Mouse (Mus musculus): Measurements from ENCODE around the gene Hist1h3f. TPM values are rescaled to one million over a fixed set of nuclear protein-coding genes. Genes with fewer than 3 reads are reported as not detected.
"Not testable (repeated sequence)": the region's sequence is repeated elsewhere in the genome, so short reads cannot be mapped to it uniquely, and the experiment has no call there.

Gene Hist1h3f
- polyA plus RNA-seq, 1 experiment from 2014 or later = 0.94 TPM

GRCm38 (mm10) chr13:23572218-23573033 is 28.6 kb downstream of the Hist1h3f start:
- peak overlapping the region; percentile 94 for H3K27ac ChIP-seq (ENCODE audit: low read length)
- peak overlapping the region; percentile 27 for H3K4me3 ChIP-seq (ENCODE audit: low read depth, low read length)
- no peaks in the 10 kb centered on the region for H3K9me3 ChIP-seq (ENCODE audit: control insufficient read depth, low read depth, low read length)
- H3K27me3 ChIP-seq (ENCODE audit: control insufficient read depth, insufficient read depth, low read length) = no peaks in the 10 kb centered on the region
- WGBS = 23% methylated on average over 2 of the region's 2 CpGs
- H3K4me1 ChIP-seq (ENCODE audit: control insufficient read depth, insufficient read depth, low read length) = peaks cover 7% of the 10 kb centered on the region; the same call in 1 of the 2 replicates
- ATAC-seq (ENCODE audit: insufficient number of reproducible peaks, insufficient read depth, low FRiP score, low read depth) = no peak
- H3K9ac ChIP-seq (replicated peaks; ENCODE audit: low read depth, low read length) = peak overlapping the region; percentile 22
- H3K36me3 ChIP-seq (ENCODE audit: control insufficient read depth, insufficient read depth, low read length) = no peaks in the 10 kb centered on the region
- peak overlapping the region; percentile 41 for H3K4me2 ChIP-seq (replicated peaks; ENCODE audit: low read depth, low read length)

GRCm38 (mm10) chr13:23573034-23573897 is 29.4 kb downstream of the Hist1h3f start:
- not testable (repeated sequence) for H3K9me3 ChIP-seq (ENCODE audit: control insufficient read depth, low read depth, low read length); H3K4me1 ChIP-seq (ENCODE audit: control insufficient read depth, insufficient read depth, low read length); ATAC-seq (ENCODE audit: insufficient number of reproducible peaks, insufficient read depth, low FRiP score, low read depth); H3K27me3 ChIP-seq (ENCODE audit: control insufficient read depth, insufficient read depth, low read length); H3K36me3 ChIP-seq (ENCODE audit: control insufficient read depth, insufficient read depth, low read length)
- Histone ChIP-seq H3K9ac (replicated peaks; ENCODE audit: low read depth, low read length) (peak overlapping the region; percentile 22), H3K4me2 (replicated peaks; ENCODE audit: low read depth, low read length) (peak overlapping the region; percentile 41), H3K4me3 (ENCODE audit: low read depth, low read length) (peak overlapping the region; percentile 27), H3K27ac (ENCODE audit: low read length) (peak overlapping the region; percentile 94)
- WGBS = 6% methylated on average over 18 of the region's 20 CpGs

GRCm38 (mm10) chr13:23573898-23574524 is 30.2 kb downstream of the Hist1h3f start, which contains the start of the genes Hist1h2bf and Hist1h2ad:
Gene Hist1h2bf, minus strand, starts transcription at chr13:23574196.
Gene Hist1h2ad, plus strand, starts transcription at chr13:23574381.
- H3K27me3 ChIP-seq (ENCODE audit: control insufficient read depth, insufficient read depth, low read length); H3K36me3 ChIP-seq (ENCODE audit: control insufficient read depth, insufficient read depth, low read length); H3K4me1 ChIP-seq (ENCODE audit: control insufficient read depth, insufficient read depth, low read length); H3K9me3 ChIP-seq (ENCODE audit: control insufficient read depth, low read depth, low read length): not testable (repeated sequence)
- Histone ChIP-seq H3K4me2 (replicated peaks; ENCODE audit: low read depth, low read length) (peak within 1 kb of the TSS; percentile 60), H3K9ac (replicated peaks; ENCODE audit: low read depth, low read length) (peak within 1 kb of the TSS; percentile 42), H3K4me3 (ENCODE audit: low read depth, low read length) (peak within 1 kb of the TSS; percentile 42), H3K27ac (ENCODE audit: low read length) (peak within 1 kb of the TSS; percentile 94)
- WGBS = under 1% methylated on average over 33 of the region's 42 CpGs
- ATAC-seq (ENCODE audit: insufficient number of reproducible peaks, insufficient read depth, low FRiP score, low read depth) = peak; percentile 92

GRCm38 (mm10) chr13:23574546-23575170 is 30.8 kb downstream of the Hist1h3f start:
- WGBS = 0% methylated on average over 5 of the region's 39 CpGs
- peak overlapping the region; percentile 60 for H3K4me2 ChIP-seq (replicated peaks; ENCODE audit: low read depth, low read length)
- peak overlapping the region; percentile 42 for H3K4me3 ChIP-seq (ENCODE audit: low read depth, low read length)
- not testable (repeated sequence) for ATAC-seq (ENCODE audit: insufficient number of reproducible peaks, insufficient read depth, low FRiP score, low read depth); H3K27me3 ChIP-seq (ENCODE audit: control insufficient read depth, insufficient read depth, low read length); H3K9me3 ChIP-seq (ENCODE audit: control insufficient read depth, low read depth, low read length); H3K4me1 ChIP-seq (ENCODE audit: control insufficient read depth, insufficient read depth, low read length); H3K36me3 ChIP-seq (ENCODE audit: control insufficient read depth, insufficient read depth, low read length)
- peak overlapping the region; percentile 42; the same call in 1 of the 2 replicates for H3K9ac ChIP-seq (replicated peaks; ENCODE audit: low read depth, low read length)
- H3K27ac ChIP-seq (ENCODE audit: low read length) = peak overlapping the region; percentile 94

GRCm38 (mm10) chr13:23575271-23575851 is 31.5 kb downstream of the Hist1h3f start, which contains the start of gene Hist1h3d:
Gene Hist1h3d, plus strand, starts transcription at chr13:23575763.
- no peaks in the 10 kb centered on the region for H3K9me3 ChIP-seq (ENCODE audit: control insufficient read depth, low read depth, low read length)

GRCm38 (mm10) chr13:23575864-23576313 is 32.0 kb downstream of the Hist1h3f start:
- not testable (repeated sequence) for ATAC-seq (ENCODE audit: insufficient number of reproducible peaks, insufficient read depth, low FRiP score, low read depth); H3K36me3 ChIP-seq (ENCODE audit: control insufficient read depth, insufficient read depth, low read length); H3K27me3 ChIP-seq (ENCODE audit: control insufficient read depth, insufficient read depth, low read length); H3K9me3 ChIP-seq (ENCODE audit: control insufficient read depth, low read depth, low read length)
- whole genome bisulfite sequencing = 1% methylated on average over 8 of the region's 40 CpGs
- Histone ChIP-seq H3K4me2 (replicated peaks; ENCODE audit: low read depth, low read length) (peak overlapping the region; percentile 60), H3K4me3 (ENCODE audit: low read depth, low read length) (peak overlapping the region; percentile 42), H3K9ac (replicated peaks; ENCODE audit: low read depth, low read length) (peak overlapping the region; percentile 69), H3K27ac (ENCODE audit: low read length) (peak overlapping the region; percentile 84), H3K4me1 (ENCODE audit: control insufficient read depth, insufficient read depth, low read length) (peaks cover 10% of the 10 kb centered on the region; the same call in 1 of the 2 replicates)

More at GRCm38 (mm10) chr13:23575271-23575851, 31.5 kb downstream of the Hist1h3f start, which contains the start of gene Hist1h3d:
- Histone ChIP-seq H3K27ac (ENCODE audit: low read length) (peak within 1 kb of the TSS; percentile 89), H3K36me3 (ENCODE audit: control insufficient read depth, insufficient read depth, low read length) (no peaks in the 10 kb centered on the region), H3K27me3 (ENCODE audit: control insufficient read depth, insufficient read depth, low read length) (no peaks in the 10 kb centered on the region), H3K4me1 (ENCODE audit: control insufficient read depth, insufficient read depth, low read length) (peaks cover 7% of the 10 kb centered on the region; the same call in 1 of the 2 replicates), H3K4me2 (replicated peaks; ENCODE audit: low read depth, low read length) (peak within 1 kb of the TSS; percentile 60), H3K9ac (replicated peaks; ENCODE audit: low read depth, low read length) (peak within 1 kb of the TSS; percentile 69), H3K4me3 (ENCODE audit: low read depth, low read length) (peak within 1 kb of the TSS; percentile 42)
- ATAC-seq (ENCODE audit: insufficient number of reproducible peaks, insufficient read depth, low FRiP score, low read depth) = peak; percentile 66
- under 1% methylated on average over 18 of the region's 18 CpGs for WGBS

- peak overlapping the region; percentile 69 for H3K9ac ChIP-seq (replicated peaks; ENCODE audit: low read depth, low read length)
- 4% methylated on average over 7 of the region's 7 CpGs for WGBS
- peak overlapping the region; percentile 84 for H3K27ac ChIP-seq (ENCODE audit: low read length)
- no peaks in the 10 kb centered on the region for H3K9me3 ChIP-seq (ENCODE audit: control insufficient read depth, low read depth, low read length)
- peaks cover 10% of the 10 kb centered on the region; the same call in 1 of the 2 replicates for H3K4me1 ChIP-seq (ENCODE audit: control insufficient read depth, insufficient read depth, low read length)
- ATAC-seq (ENCODE audit: insufficient number of reproducible peaks, insufficient read depth, low FRiP score, low read depth) = no peak
- H3K27me3 ChIP-seq (ENCODE audit: control insufficient read depth, insufficient read depth, low read length) = no peaks in the 10 kb centered on the region
- H3K36me3 ChIP-seq (ENCODE audit: control insufficient read depth, insufficient read depth, low read length) = no peaks in the 10 kb centered on the region
- H3K4me2 ChIP-seq (replicated peaks; ENCODE audit: low read depth, low read length) = peak overlapping the region; percentile 60
- H3K4me3 ChIP-seq (ENCODE audit: low read depth, low read length) = peak overlapping the region; percentile 42
Measured at GRCm38 (mm10) chr13:23576351-23576881, 32.6 kb downstream of the Hist1h3f start.

Data from stomach, embryonic 14.5 days (tissue).